Mouse (Mus musculus) T-helper 17 cell (primary cell): ENCODE results near the gene Prodh2.
"Not testable (repeated sequence)": the region's sequence is repeated elsewhere in the genome, so short reads cannot be mapped to it uniquely, and the experiment has no call there.

Source experiments
- in situ Hi-C, 2 experiments: fragments of 300-600 bp; cut with MboI, MseI; formaldehyde crosslinking; loops; 1 replicate in 1 of 2; 2 replicates in 1 of 2; pipeline ENCODE4 v1.15.1; 2025; ENCODE audit warnings: high pct_unique_total_duplicates in 2 of 2

The Prodh2 gene

GRCm38 (mm10) chr7:30493401-30493931 is at the start of gene Prodh2:
Prodh2 (plus strand) TSS chr7:30493622.
- in situ Hi-C loops: no loop called here

- in situ Hi-C loops: no loop called here
Measured at GRCm38 (mm10) chr7:30443696-30444095, 49.7 kb upstream of the Prodh2 start.

GRCm38 (mm10) chr7:30444154-30444970 is 49.1 kb upstream of the Prodh2 start:
- in situ Hi-C loops: no loop called here

- in situ Hi-C loops: no loop called here
Measured at GRCm38 (mm10) chr7:30444971-30445751, 48.3 kb upstream of the Prodh2 start, which contains the start of gene Aplp1. Aplp1 (minus strand) TSS chr7:30445535.

GRCm38 (mm10) chr7:30450241-30450640 is 43.2 kb upstream of the Prodh2 start:
- in situ Hi-C loops: no loop called here

GRCm38 (mm10) chr7:30453327-30453726 is 40.1 kb upstream of the Prodh2 start:
- in situ Hi-C loops: no loop called here

GRCm38 (mm10) chr7:30453766-30454165 is 39.7 kb upstream of the Prodh2 start:
- in situ Hi-C loops: no loop called here

- in situ Hi-C loops: no loop called here
Measured at GRCm38 (mm10) chr7:30454259-30454658, 39.2 kb upstream of the Prodh2 start.

- in situ Hi-C loops: no loop called here
Measured at GRCm38 (mm10) chr7:30456487-30456886, 36.9 kb upstream of the Prodh2 start.

- in situ Hi-C loops: no loop called here
Measured at GRCm38 (mm10) chr7:30456911-30457628, 36.4 kb upstream of the Prodh2 start.

GRCm38 (mm10) chr7:30457629-30458330 is 35.6 kb upstream of the Prodh2 start, which contains the start of the genes Kirrel2 and Nphs1:
Kirrel2 (minus strand) TSS chr7:30457690.
Nphs1 (plus strand) TSS chr7:30458315.
- in situ Hi-C loops: no loop called here

- in situ Hi-C loops: no loop called here
Measured at GRCm38 (mm10) chr7:30459484-30459883, 33.9 kb upstream of the Prodh2 start.

- in situ Hi-C loops: no loop called here
Measured at GRCm38 (mm10) chr7:30463568-30463967, 29.9 kb upstream of the Prodh2 start.

- in situ Hi-C loops: no loop called here
Measured at GRCm38 (mm10) chr7:30463996-30464395, 29.4 kb upstream of the Prodh2 start.

- in situ Hi-C loops: no loop called here
Measured at GRCm38 (mm10) chr7:30464816-30465300, 28.6 kb upstream of the Prodh2 start.

GRCm38 (mm10) chr7:30472411-30472810 is 21.0 kb upstream of the Prodh2 start:
- in situ Hi-C loops: no loop called here

- in situ Hi-C loops: no loop called here
Measured at GRCm38 (mm10) chr7:30474999-30475398, 18.4 kb upstream of the Prodh2 start.

- in situ Hi-C loops: not testable (repeated sequence)
Measured at GRCm38 (mm10) chr7:30476136-30476535, 17.3 kb upstream of the Prodh2 start.

- in situ Hi-C loops: no loop called here
Measured at GRCm38 (mm10) chr7:30477415-30478381, 15.7 kb upstream of the Prodh2 start.
